Mouse (Mus musculus) small intestine, adult 2 months (tissue): ENCODE results near the gene Mst1r.

Experiments
- CTCF ChIP-seq: fragments of 200-500 bp; IDR thresholded peaks from 2 replicates; pipeline ENCODE4 v1.5.1; 2012; ENCODE audit warnings: low read depth, mild to moderate bottlenecking, control low read depth, inconsistent platforms, low read length, moderate library complexity, mixed read lengths; ENCODE audit not compliant: insufficient replicate concordance, insufficient read length; ENCODE audit errors: extremely low read depth
- POLR2A ChIP-seq: fragments of 200-500 bp; IDR thresholded peaks from 2 replicates; pipeline ENCODE4 v1.6.1; 2012; ENCODE audit warnings: low read depth, mild to moderate bottlenecking, control low read depth, inconsistent platforms, low read length, moderate library complexity

DNA sequence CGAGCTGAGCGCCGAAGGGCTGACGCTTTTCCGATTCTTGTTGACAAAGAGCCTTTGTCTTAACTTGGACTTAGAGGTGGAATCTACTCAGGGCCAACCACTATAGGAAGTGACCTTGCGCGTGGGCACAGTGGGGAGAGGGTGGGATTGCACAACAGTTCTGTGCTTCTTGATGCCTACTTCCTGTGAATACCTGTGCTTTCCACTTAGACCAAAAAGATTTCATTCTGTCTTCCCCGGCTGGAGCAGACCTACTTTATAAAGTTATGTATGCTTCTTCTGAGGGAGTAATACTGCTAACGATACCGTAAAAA lies 43.2 kb downstream of the Mst1r start, which contains the start of gene Traip:
- TF ChIP-seq POLR2A (no peak), CTCF (no peak)
